Mouse (Mus musculus) embryonic facial prominence, embryonic 12.5 days (tissue): Measurements from ENCODE around the gene Itm2b. TPM values are rescaled to one million over a fixed set of nuclear protein-coding genes. Genes with fewer than 3 reads are reported as not detected.

Experiments used
- ATAC-seq: fragments of 200-750 bp; cut with Nextera tagmentation; 2 replicates; pipeline ENCODE4 v1.8.0; 2017; ENCODE audit not compliant: insufficient number of reproducible peaks, insufficient read depth, low FRiP score, low TSS enrichment
- H3K27ac ChIP-seq: fragments of 300-500 bp; sonication (generic); 2 replicates; pipeline ENCODE4 v1.5.1; 2016; ENCODE audit warnings: mild to moderate bottlenecking
- H3K27me3 ChIP-seq: fragments of 300-500 bp; sonication (generic); 2 replicates; pipeline ENCODE4 v1.6.1; 2016; ENCODE audit warnings: mild to moderate bottlenecking, moderate library complexity
- H3K36me3 ChIP-seq: fragments of 300-500 bp; sonication (generic); 2 replicates; pipeline ENCODE4 v1.6.1; 2016; ENCODE audit warnings: mild to moderate bottlenecking
- H3K4me1 ChIP-seq: fragments of 300-500 bp; sonication (generic); 2 replicates; pipeline ENCODE4 v1.6.1; 2016
- H3K4me2 ChIP-seq: fragments of 300-500 bp; sonication (generic); replicated peaks from 2 replicates; pipeline ENCODE4 v1.6.1; 2016; ENCODE audit warnings: mild to moderate bottlenecking, moderate library complexity
- H3K4me3 ChIP-seq: fragments of 300-500 bp; sonication (generic); 2 replicates; pipeline ENCODE4 v1.5.1; 2016; ENCODE audit warnings: mild to moderate bottlenecking
- H3K9ac ChIP-seq: fragments of 300-500 bp; sonication (generic); 2 replicates; pipeline ENCODE4 v1.6.1; 2016; ENCODE audit warnings: mild to moderate bottlenecking, moderate library complexity
- H3K9me3 ChIP-seq: fragments of 300-500 bp; sonication (generic); 2 replicates; pipeline ENCODE4 v1.6.1; 2016; ENCODE audit warnings: mild to moderate bottlenecking, moderate library complexity
- WGBS: fragments of 180-500 bp; shearing (Covaris S2); methylation state at CpG from one replicate; pipeline ENCODE4 v1.1.7; 2016; 5-methylcytosine and 5-hydroxymethylcytosine counted together
- polyA plus RNA-seq: library from polyadenylated mRNA; unstranded; fragments of >200 nt; fragmentation: Nextera tagmentation; extraction: Ambion mirVana; gene quantifications from 2 replicates; pipeline ENCODE4 v1.2.1, GENCODE M21; 2016

Gene Itm2b
- polyA plus RNA-seq, 1 experiment from 2014 or later: 464 TPM

DNA sequence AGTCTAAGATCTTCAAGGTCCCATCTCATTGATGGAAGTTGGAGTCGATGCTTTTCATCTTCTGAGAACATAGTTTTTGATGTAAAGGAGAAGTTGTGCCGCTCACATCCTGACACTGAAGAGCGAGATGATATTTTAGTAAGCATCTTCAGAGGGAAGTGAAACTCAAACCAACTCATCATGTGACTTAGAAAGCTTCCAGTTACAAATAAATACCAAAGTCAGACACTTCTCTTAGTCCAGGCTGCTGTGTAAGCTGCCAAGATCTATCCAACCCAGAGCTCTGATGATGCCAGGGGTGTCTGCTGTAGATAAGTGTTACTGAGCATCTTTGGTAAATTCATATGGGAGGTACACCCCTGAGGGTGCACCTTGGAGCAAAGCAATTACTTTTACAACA is 51.2 kb downstream of the Itm2b start:
- Histone ChIP-seq H3K4me2 (no peak overlapping the region), H3K27ac (no peak overlapping the region), H3K27me3 (no peaks in the 10 kb centered on the region), H3K4me3 (no peak overlapping the region), H3K36me3 (no peaks in the 10 kb centered on the region), H3K9me3 (no peaks in the 10 kb centered on the region), H3K9ac (no peak overlapping the region), H3K4me1 (no peaks in the 10 kb centered on the region)
- 94% methylated on average over 3 of the region's 3 CpGs for WGBS
- ATAC-seq: no peak

DNA sequence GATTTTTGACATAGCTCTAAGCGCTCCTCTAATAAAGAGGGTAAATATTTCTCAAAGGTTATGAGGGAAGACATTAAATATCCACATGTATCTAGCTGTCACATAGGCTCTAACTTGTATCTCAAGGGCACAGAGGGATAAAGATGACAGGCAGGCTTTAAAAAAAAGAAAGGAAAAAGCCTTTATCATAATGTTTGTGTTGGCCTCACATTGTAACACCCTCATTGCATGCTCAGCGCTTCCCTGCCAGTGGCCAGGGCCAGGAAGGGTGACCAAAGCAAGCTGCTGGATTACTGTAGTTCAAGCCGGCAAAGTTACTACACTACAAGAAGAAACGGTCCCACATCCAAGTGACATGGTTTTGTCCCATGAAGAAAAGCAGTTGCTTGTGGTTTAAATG is 53.7 kb downstream of the Itm2b start:
- no peaks in the 10 kb centered on the region for H3K9me3 ChIP-seq
- H3K4me3 ChIP-seq: no peak overlapping the region
- no peaks in the 10 kb centered on the region for H3K36me3 ChIP-seq
- no peak overlapping the region for H3K27ac ChIP-seq
- no peak overlapping the region for H3K4me2 ChIP-seq
- 86% methylated on average over 4 of the region's 4 CpGs for WGBS
- no peaks in the 10 kb centered on the region for H3K4me1 ChIP-seq
- H3K27me3 ChIP-seq: no peaks in the 10 kb centered on the region
- no peak overlapping the region for H3K9ac ChIP-seq
- ATAC-seq: no peak

GRCm38 (mm10) chr14:73329871-73330270 is 55.2 kb downstream of the Itm2b start:
- Histone ChIP-seq H3K27me3 (no peaks in the 10 kb centered on the region), H3K4me3 (no peak overlapping the region), H3K36me3 (no peaks in the 10 kb centered on the region), H3K9ac (no peak overlapping the region), H3K9me3 (no peaks in the 10 kb centered on the region), H3K4me1 (no peaks in the 10 kb centered on the region), H3K4me2 (no peak overlapping the region), H3K27ac (no peak overlapping the region)
- ATAC-seq: no peak
- 95% methylated on average over 2 of the region's 2 CpGs for WGBS

DNA sequence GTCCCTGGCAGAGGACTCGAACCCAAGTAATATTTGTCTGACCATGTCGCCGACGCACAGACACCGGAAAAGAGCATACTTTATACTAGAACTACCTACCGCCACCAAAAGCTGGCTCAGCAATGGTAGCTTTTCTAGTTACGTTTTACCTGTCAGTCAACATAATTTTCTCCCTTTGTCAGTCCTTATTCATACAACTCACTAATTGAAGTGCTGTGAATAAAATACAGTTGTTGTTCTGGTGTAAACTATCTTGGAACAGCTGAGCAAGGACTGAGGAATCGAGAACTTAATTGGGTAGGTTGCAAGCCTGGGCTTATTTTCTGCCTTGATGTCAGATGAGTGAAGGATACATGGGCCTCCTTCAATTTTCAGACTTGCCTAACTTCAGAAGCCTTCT is 58.6 kb downstream of the Itm2b start:
- Histone ChIP-seq H3K4me3 (peak overlapping the region; percentile 93), H3K27me3 (no peaks in the 10 kb centered on the region), H3K4me2 (peak overlapping the region; percentile 89), H3K9ac (peak overlapping the region; percentile 85), H3K4me1 (0 out of 2 replicates have a peak, but pooled peaks cover 4% of the 10 kb centered on the region), H3K27ac (peak overlapping the region; percentile 92), H3K36me3 (no peaks in the 10 kb centered on the region), H3K9me3 (no peaks in the 10 kb centered on the region)
- 4% methylated on average over 8 of the region's 8 CpGs for WGBS
- ATAC-seq: no peak

GRCm38 (mm10) chr14:73325456-73326381 is 59.4 kb downstream of the Itm2b start, which contains the start of gene Rb1:
Gene Rb1, minus strand, starts transcription at chr14:73325822.
- under 1% methylated on average over 131 of the region's 135 CpGs for WGBS
- Histone ChIP-seq H3K4me2 (peak within 1 kb of the TSS; percentile 89), H3K36me3 (no peaks in the 10 kb centered on the region), H3K27ac (peak within 1 kb of the TSS; percentile 92), H3K4me3 (peak within 1 kb of the TSS; percentile 93), H3K9me3 (no peaks in the 10 kb centered on the region), H3K27me3 (no peaks in the 10 kb centered on the region), H3K9ac (peak within 1 kb of the TSS; percentile 85), H3K4me1 (0 out of 2 replicates have a peak, but pooled peaks cover 4% of the 10 kb centered on the region)
- ATAC-seq: peak; percentile 83

- Histone ChIP-seq H3K27me3 (no peaks in the 10 kb centered on the region), H3K36me3 (no peaks in the 10 kb centered on the region), H3K4me2 (peak overlapping the region; percentile 89), H3K4me1 (0 out of 2 replicates have a peak, but pooled peaks cover 4% of the 10 kb centered on the region), H3K9ac (peak overlapping the region; percentile 85), H3K9me3 (no peaks in the 10 kb centered on the region), H3K27ac (peak overlapping the region; percentile 92), H3K4me3 (peak overlapping the region; percentile 93)
- ATAC-seq: 0 out of 2 replicates have a peak, but pooled peaks have one; percentile 31
- under 1% methylated on average over 55 of the region's 55 CpGs for WGBS
Measured at GRCm38 (mm10) chr14:73324634-73325455, 60.2 kb downstream of the Itm2b start.

GRCm38 (mm10) chr14:73323965-73324364 is 61.1 kb downstream of the Itm2b start:
- 52% methylated on average over 2 of the region's 2 CpGs for WGBS
- Histone ChIP-seq H3K4me3 (no peak overlapping the region), H3K36me3 (no peaks in the 10 kb centered on the region), H3K4me1 (0 out of 2 replicates have a peak, but pooled peaks cover 4% of the 10 kb centered on the region), H3K4me2 (0 out of 2 replicates have a peak overlapping the region, but pooled peaks have one; percentile 89), H3K27me3 (no peaks in the 10 kb centered on the region), H3K27ac (no peak overlapping the region), H3K9ac (no peak overlapping the region), H3K9me3 (no peaks in the 10 kb centered on the region)
- no peak for ATAC-seq

DNA sequence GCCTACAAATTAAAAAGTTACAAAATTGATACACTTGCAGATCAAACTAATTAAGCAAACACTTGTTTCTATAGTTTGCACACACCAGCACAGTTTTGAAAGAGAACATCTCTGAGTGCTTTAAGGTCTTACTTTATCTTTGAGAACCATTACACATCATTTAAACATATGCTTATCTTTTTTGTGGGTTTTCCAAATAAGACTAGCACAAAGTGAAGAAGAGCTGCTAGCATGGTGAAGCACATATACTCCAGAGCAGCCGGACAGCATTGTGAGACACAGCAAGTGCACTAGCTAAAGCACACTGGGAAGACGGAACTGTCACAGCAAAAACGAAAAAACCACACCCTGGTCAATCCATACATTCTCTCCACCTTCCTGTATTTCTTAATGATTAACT is 62.9 kb downstream of the Itm2b start:
- no peak for ATAC-seq
- no peaks in the 10 kb centered on the region for H3K36me3 ChIP-seq
- H3K27ac ChIP-seq: no peak overlapping the region
- H3K4me1 ChIP-seq: 0 out of 2 replicates have a peak, but pooled peaks cover 4% of the 10 kb centered on the region
- H3K9me3 ChIP-seq: no peaks in the 10 kb centered on the region
- no peak overlapping the region for H3K9ac ChIP-seq
- no peak overlapping the region for H3K4me2 ChIP-seq
- H3K27me3 ChIP-seq: no peaks in the 10 kb centered on the region
- 86% methylated on average over 3 of the region's 3 CpGs for whole genome bisulfite sequencing
- no peak overlapping the region for H3K4me3 ChIP-seq

- no peak overlapping the region for H3K27ac ChIP-seq
- no peaks in the 10 kb centered on the region for H3K4me1 ChIP-seq
- H3K36me3 ChIP-seq: no peaks in the 10 kb centered on the region
- no peak overlapping the region for H3K4me2 ChIP-seq
- no peak for ATAC-seq
- no peaks in the 10 kb centered on the region for H3K27me3 ChIP-seq
- H3K9me3 ChIP-seq: no peaks in the 10 kb centered on the region
- H3K9ac ChIP-seq: no peak overlapping the region
- H3K4me3 ChIP-seq: no peak overlapping the region
Measured at GRCm38 (mm10) chr14:73316933-73317332, 68.2 kb downstream of the Itm2b start.

DNA sequence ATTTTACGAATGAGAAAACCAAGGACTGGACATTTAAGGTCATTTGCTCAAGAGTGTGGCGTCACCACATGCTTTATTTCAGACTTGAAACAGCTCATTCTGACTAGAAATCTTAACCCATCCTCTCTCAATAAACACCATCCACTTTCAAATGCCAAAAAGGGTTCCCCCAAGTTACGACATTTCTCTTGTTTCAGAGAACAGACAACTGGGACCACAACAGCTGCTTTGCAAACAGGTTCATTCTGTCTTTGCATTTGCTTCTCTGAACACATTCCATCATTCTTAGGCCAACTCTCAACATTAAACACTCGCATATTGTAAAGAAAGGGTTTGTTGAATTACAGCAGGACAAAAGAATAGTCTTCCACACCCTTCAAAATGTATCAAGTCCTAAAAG is 71.2 kb downstream of the Itm2b start:
- no peak overlapping the region for H3K4me3 ChIP-seq
- no peak for ATAC-seq
- no peak overlapping the region for H3K27ac ChIP-seq
- H3K4me2 ChIP-seq: no peak overlapping the region
- H3K9me3 ChIP-seq: no peaks in the 10 kb centered on the region
- H3K36me3 ChIP-seq: no peaks in the 10 kb centered on the region
- no peaks in the 10 kb centered on the region for H3K4me1 ChIP-seq
- WGBS: 84% methylated on average over 4 of the region's 4 CpGs
- H3K9ac ChIP-seq: no peak overlapping the region
- no peaks in the 10 kb centered on the region for H3K27me3 ChIP-seq

DNA sequence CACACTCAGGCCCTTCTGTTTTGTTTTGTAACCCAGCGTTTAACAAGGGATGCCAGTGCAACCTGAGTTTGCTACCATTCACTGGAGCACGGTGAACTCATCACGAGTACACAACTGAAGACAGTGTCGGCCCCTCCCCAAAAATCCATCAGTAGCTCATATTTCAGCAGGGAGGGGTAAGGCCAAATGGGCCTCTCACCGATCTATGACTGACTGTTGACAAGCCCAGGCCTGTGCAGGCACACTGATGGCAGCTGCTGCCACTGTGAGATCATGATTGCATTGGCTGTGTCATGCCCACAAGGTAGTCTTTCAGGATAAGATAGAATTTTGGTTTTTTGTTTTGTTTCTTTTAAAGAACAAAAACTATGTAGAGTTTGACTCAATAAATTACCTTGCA is 71.7 kb downstream of the Itm2b start:
- Histone ChIP-seq H3K4me3 (no peak overlapping the region), H3K4me2 (no peak overlapping the region), H3K27ac (no peak overlapping the region), H3K9me3 (no peaks in the 10 kb centered on the region), H3K9ac (no peak overlapping the region), H3K27me3 (no peaks in the 10 kb centered on the region), H3K4me1 (no peaks in the 10 kb centered on the region), H3K36me3 (no peaks in the 10 kb centered on the region)
- peak; percentile 83 for ATAC-seq
- WGBS: 40% methylated on average over 5 of the region's 5 CpGs
